Mouse (Mus musculus): ENCODE data around the gene Etv3.

GRCm38 (mm10) chr3:87566066-87566465 is 40.9 kb downstream of the Etv3 start:
- TF ChIP-seq MAFK (IDR thresholded peaks at IDR 0.05; ENCODE audit: insufficient read depth, low read depth, low read length) (no peak), ZC3H11A (IDR thresholded peaks at IDR 0.05; ENCODE audit: borderline replicate concordance, low read depth, low read length) (no peak), CHD2 (IDR thresholded peaks at IDR 0.05; ENCODE audit: low read depth, low read length) (peak; percentile 91), HCFC1 (IDR thresholded peaks at IDR 0.05; ENCODE audit: borderline replicate concordance, insufficient read depth, low read length) (no peak), ZNF384 (IDR thresholded peaks at IDR 0.05; ENCODE audit: low read depth, low read length) (no peak)
